Mouse (Mus musculus): ENCODE measurements around the gene Sgk1.

GRCm38 (mm10) chr10:21866504-21866903 lies 15.5 kb upstream of the Sgk1 start:
- TF ChIP-seq POLR2A (IDR thresholded peaks at IDR 0.05; ENCODE audit: insufficient read length, low read depth) (no peak), MYOG (IDR thresholded peaks at IDR 0.05; ENCODE audit: control insufficient read depth in 1 of 3, insufficient read depth in 1 of 3, insufficient read length in 2 of 3, low read depth in 2 of 3) (no peak), POLR2AphosphoS2 (IDR thresholded peaks at IDR 0.05; ENCODE audit: insufficient read length, low read depth) (no peak), MYOD1 (IDR thresholded peaks at IDR 0.05; ENCODE audit: control insufficient read depth in 1 of 3, insufficient read length in 2 of 3, low read depth in 2 of 3) (no peak), MAX (IDR thresholded peaks at IDR 0.05; ENCODE audit: low read depth) (no peak), CEBPB (IDR thresholded peaks at IDR 0.05; ENCODE audit: insufficient read depth, poor library complexity, severe bottlenecking) (no peak), TCF12 (IDR thresholded peaks at IDR 0.05; ENCODE audit: insufficient read depth, poor library complexity, severe bottlenecking) (no peak)

Data from myocyte (in vitro differentiated cells).